Comparison of ENCODE assay signal across 18 mouse cellular contexts in the genomic region with DNA sequence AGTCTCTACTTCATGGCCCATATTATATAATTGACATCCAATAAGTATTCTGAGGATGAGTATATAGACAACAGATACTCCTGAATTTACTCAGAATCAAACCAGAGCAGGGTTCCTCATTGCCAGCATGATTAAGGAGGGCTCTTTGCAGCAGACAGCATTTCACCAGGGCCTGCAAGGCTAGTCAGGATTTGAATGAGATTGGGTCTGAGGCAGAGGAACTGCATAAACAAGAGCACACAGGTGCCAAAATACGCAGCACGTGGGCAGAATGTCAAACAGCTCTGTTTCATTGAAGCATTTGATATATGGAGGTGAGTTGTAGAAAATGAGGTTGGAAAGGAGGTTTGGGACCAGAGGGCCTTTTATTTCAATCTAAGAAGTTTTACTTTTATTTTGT.
"Had no signal": no experiment of that assay in that cellular context is flagged by ENCODE, and none has a peak within 500 bp of the region (broad histone marks: within the 10 kb centered on the region; RNA-seq: fewer than 3 reads in every experiment).

No protein-coding gene starts in this region.

- H3K4me1 ChIP-seq: liver, embryonic 13.5 days; liver, embryonic 15.5 days; lung, embryonic 15.5 days; megakaryocyte, embryonic 14.5 days; stomach, embryonic 15.5 days had no signal

- H3K4me2 ChIP-seq: liver, embryonic 13.5 days; liver, embryonic 15.5 days; lung, embryonic 15.5 days; midbrain, embryonic 11.5 days; stomach, embryonic 15.5 days had no signal

- H3K27me3 ChIP-seq: liver, embryonic 13.5 days; liver, embryonic 15.5 days; lung, embryonic 15.5 days; megakaryocyte, embryonic 14.5 days; stomach, embryonic 15.5 days had no signal

- DNase-seq: liver, embryonic 13.5 days; liver, postnatal 0 days; lung, adult 2 months; lung, postnatal 14 days; lung, postnatal 36 days; midbrain, embryonic 14.5 days; right cerebral cortex, postnatal 14 days; thymus, adult 2 months; thymus, postnatal 25 days had no signal

- H3K4me3 ChIP-seq: liver, embryonic 13.5 days; liver, embryonic 15.5 days; lung, embryonic 15.5 days; megakaryocyte, embryonic 14.5 days; stomach, embryonic 15.5 days had no signal

- H3K36me3 ChIP-seq: liver, embryonic 13.5 days; liver, embryonic 15.5 days; lung, embryonic 15.5 days; stomach, embryonic 15.5 days had no signal

- H3K27ac ChIP-seq: liver, embryonic 13.5 days; liver, embryonic 15.5 days; lung, embryonic 15.5 days; macrophage; stomach, embryonic 15.5 days; stomach, postnatal 0 days had no signal

- H3K9ac ChIP-seq: liver, embryonic 13.5 days; liver, embryonic 15.5 days; liver, postnatal 0 days; lung, embryonic 15.5 days; stomach, embryonic 15.5 days had no signal

- H3K9me3 ChIP-seq: liver, embryonic 13.5 days; liver, embryonic 15.5 days; lung, embryonic 15.5 days; megakaryocyte, embryonic 14.5 days; stomach, embryonic 15.5 days had no signal

- ATAC-seq: liver, postnatal 0 days; lung, postnatal 0 days; midbrain, embryonic 16.5 days had no signal
